Mouse (Mus musculus): Measurements from ENCODE around the gene Hapln4.

DNA sequence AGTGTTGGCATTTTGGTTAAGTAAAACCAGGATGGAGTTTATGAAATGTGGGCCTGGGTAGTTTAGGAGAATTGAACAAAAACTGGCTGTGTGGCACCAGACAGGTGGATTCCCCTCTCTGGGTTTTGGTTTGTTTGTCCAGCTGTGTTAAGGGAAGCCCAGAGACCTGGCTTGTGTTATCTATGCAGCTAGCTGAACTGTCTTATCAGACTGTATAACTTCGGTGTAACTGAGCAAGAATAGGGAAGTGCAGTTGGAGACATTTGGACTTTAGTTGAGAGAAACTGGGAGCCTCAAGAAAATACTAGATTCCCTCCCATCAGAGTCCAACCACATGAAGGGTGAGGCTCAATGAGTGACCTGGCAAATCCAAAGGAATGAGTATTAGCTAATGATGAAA lies 9.6 kb upstream of the Hapln4 start:
- TF ChIP-seq POLR2A (IDR thresholded peaks at IDR 0.05; ENCODE audit: low read depth, low read length) (no peak), CTCF (IDR thresholded peaks at IDR 0.05; ENCODE audit: borderline replicate concordance, insufficient read depth, low read length) (no peak)
